Mouse (Mus musculus) kidney, adult 2 months (tissue): ENCODE results near the gene Cep63. TPM values are rescaled to one million over a fixed set of nuclear protein-coding genes. Genes with fewer than 3 reads are reported as not detected.

Source experiments
- DNase-seq: peaks from one replicate; pipeline ENCODE4 v3.0.0; 2021
- H3K27ac ChIP-seq: fragments of 200-500 bp; 2 replicates; pipeline ENCODE4 v1.5.1; 2012; ENCODE audit warnings: low read depth, low read length, control low read depth, inconsistent platforms; ENCODE audit not compliant: insufficient read depth
- H3K27me3 ChIP-seq: fragments of 200-500 bp; replicated peaks from 2 replicates; pipeline ENCODE4 v1.6.1; 2012; ENCODE audit warnings: mild to moderate bottlenecking, moderate library complexity, low read length, inconsistent platforms; ENCODE audit not compliant: control insufficient read depth, insufficient read depth
- H3K36me3 ChIP-seq: fragments of 200-500 bp; 2 replicates; pipeline ENCODE4 v1.6.1; 2012; ENCODE audit warnings: mild to moderate bottlenecking, moderate library complexity, low read length, inconsistent platforms; ENCODE audit not compliant: control insufficient read depth, insufficient read depth
- H3K4me1 ChIP-seq: fragments of 200-500 bp; 2 replicates; pipeline ENCODE4 v1.6.1; 2011; ENCODE audit warnings: low read length; ENCODE audit not compliant: control insufficient read depth, insufficient read depth
- H3K4me3 ChIP-seq: fragments of 200-500 bp; 2 replicates; pipeline ENCODE4 v1.5.1; 2011; ENCODE audit warnings: mild to moderate bottlenecking, low read depth, low read length, control low read depth; ENCODE audit not compliant: insufficient read depth
- CTCF ChIP-seq: fragments of 200-500 bp; conservative IDR thresholded peaks from 2 replicates; pipeline ENCODE4 v1.5.1; 2011; ENCODE audit warnings: low read depth, mild to moderate bottlenecking, control low read depth, low read length, moderate library complexity, mixed read lengths; ENCODE audit not compliant: insufficient read depth, insufficient read length
- POLR2A ChIP-seq: fragments of 200-500 bp; IDR thresholded peaks from one replicate; pipeline ENCODE4 v1.6.1; 2011; ENCODE audit warnings: low read depth, low read length, control low read depth
- WGBS: fragments of 180-500 bp; shearing (Covaris S2); methylation state at CpG from one replicate; pipeline ENCODE4 v1.1.7; 2018; 5-methylcytosine and 5-hydroxymethylcytosine counted together
- polyA plus RNA-seq: library from polyadenylated mRNA; depleted of rRNA; stranded (reverse); fragments of >200 nt; gene quantifications from 2 replicates; pipeline ENCODE4 v1.2.3, GENCODE M21; 2012; rRNA removed

Gene Cep63
- polyA plus RNA-seq, 1 experiment = 6.9 TPM

DNA sequence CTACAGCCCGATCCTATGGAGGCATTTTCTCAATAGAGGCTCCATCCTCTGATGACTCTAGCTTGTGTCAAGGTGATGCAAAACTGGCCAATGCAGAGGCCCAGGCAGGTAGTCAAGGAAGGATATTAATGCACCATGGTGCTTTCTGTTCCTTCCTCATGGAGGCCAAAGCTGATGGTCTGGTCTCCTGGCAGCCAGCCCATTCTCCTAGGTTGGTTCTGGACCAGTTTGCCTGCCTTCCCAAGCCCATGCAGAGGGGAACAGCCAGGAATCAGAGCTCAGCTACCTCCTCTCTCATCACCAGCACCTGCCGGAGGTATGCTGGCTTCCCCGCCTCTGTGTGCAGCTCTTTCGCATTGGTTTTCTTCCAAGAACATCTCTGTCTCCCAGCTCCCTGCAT lies 89.4 kb downstream of the Cep63 start:
- H3K4me3 ChIP-seq = no peak overlapping the region
- 74% methylated on average over 4 of the region's 4 CpGs for WGBS
- H3K36me3 ChIP-seq = no peaks in the 10 kb centered on the region
- TF ChIP-seq POLR2A = no peak
- no peak for TF ChIP-seq CTCF
- no peaks in the 10 kb centered on the region for H3K27me3 ChIP-seq
- no peak for DNase-seq
- no peak overlapping the region for H3K27ac ChIP-seq
- no peaks in the 10 kb centered on the region for H3K4me1 ChIP-seq

Other genes with a start within 250 kb of the Cep63 start
- 0.31 and 0.45 TPM in 2 replicates for gene Ky, start 120.8 kb downstream of the Cep63 start, polyA plus RNA-seq
- gene Anapc13, start 238 bp downstream of the Cep63 start, polyA plus RNA-seq = 136 and 225 TPM in 2 replicates
- gene Amotl2, start 90.1 kb upstream of the Cep63 start, polyA plus RNA-seq = 37.7 and 40.5 TPM in 2 replicates
- 41.2 and 42.7 TPM in 2 replicates for gene Ryk, start 208.4 kb upstream of the Cep63 start, polyA plus RNA-seq